Mouse (Mus musculus) NIH3T3 (cell line): ENCODE data around the gene Gins3.
"Not testable (repeated sequence)": the region's sequence is repeated elsewhere in the genome, so short reads cannot be mapped to it uniquely, and the experiment has no call there.

Source experiments
- DNase-seq: peaks from one replicate; pipeline ENCODE4 v3.0.0-alpha.2; 2012; ENCODE audit warnings: low read depth

Gins3 gene

DNA sequence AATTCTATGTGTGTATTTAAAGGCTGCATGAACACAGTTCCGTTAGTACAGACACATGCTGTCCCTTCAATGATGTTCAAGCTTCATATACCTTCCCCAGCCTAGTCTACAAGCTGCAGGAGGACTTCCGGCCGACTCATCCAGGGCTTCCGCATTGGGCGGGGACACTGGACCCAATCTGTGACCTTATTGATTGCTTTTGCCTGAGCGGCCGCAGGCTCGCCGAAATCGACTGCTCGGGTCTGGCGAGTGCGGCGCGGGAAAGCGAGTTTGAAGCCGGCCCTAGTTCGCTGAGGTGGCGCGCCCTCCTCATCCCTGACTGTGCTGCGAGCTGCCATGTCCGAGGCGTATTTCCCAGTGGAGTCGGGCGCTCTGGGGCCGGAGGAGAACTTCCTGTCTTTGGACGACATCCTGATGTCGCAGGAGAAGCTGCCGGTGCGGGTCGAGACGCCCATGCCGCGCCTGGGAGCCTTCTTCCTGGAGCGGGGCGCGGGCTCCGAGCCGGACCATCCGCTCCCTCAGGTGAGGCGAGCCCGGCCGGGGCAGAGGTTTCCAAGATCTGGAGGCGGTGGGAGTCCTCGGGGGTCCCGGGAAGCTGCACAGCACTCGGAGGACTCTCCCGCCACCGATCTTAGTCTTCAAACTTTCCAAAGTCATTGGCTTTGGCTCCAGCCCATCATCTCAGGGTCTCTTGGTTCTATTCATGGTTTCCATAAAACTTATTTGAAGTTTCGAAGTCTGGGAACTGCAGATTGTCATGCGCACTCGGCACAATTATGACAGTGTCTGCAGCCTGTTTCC, at the start of gene Gins3:
Gins3 (plus strand) TSS at position 192 of the 801 bp plus-strand sequence.
- peak; percentile 95 for DNase-seq

DNA sequence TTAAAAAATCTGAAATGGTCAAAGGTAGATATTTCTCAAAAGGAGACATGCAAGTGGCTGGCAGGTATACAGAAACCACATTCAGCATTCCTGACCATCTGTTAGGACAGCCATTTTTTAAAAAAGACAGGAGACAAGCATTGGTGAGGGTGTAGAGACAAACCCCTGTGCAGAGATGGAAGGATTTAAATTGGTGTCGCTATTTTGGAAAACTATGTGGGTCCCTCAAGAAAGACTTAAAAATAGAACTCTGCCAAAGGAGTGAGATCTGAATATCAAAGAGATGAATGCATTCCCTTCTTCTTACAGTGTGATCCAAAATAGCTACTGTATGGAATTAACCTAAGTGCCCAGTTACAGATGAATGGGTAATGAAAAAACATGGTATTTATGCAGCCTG, 45.9 kb upstream of the Gins3 start:
- no peak for DNase-seq

DNA sequence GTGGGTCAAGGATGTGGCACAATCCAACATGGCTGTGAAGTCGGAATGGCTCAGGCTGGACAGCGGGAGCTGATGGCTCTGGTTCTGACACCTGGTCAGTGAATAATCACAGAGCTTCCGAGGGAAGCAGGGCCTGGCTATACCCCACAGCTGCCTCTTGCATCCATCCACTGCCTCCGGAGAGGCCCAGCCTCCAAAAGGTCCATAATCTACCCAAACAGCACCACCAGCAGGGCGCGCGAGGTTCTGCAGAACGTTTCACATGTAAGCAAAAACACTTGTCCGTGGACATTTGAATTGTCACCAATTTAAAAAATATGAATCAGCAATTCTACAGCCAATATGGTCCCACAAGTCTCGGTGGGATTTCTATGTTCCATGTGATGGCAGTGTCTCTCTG, 44.0 kb upstream of the Gins3 start:
- no peak for DNase-seq

DNA sequence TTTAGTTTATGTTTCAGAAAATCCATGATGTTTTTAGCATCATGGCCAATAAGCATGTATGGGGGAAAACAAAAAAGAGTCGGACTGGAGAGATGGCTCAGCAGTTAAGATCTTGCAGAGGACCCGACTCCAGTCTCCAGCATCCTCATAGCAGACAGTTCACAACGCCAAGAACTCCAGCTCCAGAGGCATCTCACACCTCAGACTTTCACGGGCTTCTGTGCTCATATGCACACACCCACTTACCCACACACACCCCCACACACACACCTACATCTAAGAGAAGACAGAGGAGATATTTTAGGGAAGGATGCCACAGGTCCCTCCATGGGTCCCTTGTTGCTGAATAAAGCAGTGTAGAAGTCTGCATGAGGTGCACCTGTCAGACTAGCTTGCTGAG, 42.7 kb upstream of the Gins3 start:
- no peak for DNase-seq

DNA sequence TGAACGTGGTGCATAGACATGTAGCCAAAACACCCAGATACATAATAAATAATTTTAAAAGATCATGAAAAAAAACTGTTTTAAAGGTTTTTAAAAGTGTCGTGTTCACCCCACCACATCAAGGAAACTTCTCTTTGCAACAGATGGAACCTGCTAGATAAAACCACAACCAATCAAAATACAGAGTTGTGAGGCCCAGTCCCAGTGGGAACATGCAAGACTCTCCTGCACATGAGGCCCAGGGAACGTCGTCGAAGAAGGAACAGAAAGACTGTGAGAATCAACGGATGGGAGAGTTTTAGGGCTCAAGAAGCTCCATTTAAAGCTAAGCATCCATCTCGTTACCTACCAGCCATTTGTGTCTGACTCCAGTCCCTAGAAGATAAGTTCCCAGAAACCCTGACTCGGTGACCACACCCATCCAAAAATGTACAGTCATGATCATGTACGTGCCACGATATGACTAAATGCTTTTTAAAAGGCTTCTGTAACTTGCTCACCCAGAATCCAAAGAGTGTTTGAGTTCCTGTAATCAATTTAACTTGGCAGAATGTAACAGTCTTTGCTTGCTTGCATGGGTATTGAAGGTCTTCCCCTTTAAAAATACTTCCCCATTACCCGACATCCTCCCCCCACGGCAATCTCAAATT, 41.0 kb upstream of the Gins3 start:
- no peak for DNase-seq

DNA sequence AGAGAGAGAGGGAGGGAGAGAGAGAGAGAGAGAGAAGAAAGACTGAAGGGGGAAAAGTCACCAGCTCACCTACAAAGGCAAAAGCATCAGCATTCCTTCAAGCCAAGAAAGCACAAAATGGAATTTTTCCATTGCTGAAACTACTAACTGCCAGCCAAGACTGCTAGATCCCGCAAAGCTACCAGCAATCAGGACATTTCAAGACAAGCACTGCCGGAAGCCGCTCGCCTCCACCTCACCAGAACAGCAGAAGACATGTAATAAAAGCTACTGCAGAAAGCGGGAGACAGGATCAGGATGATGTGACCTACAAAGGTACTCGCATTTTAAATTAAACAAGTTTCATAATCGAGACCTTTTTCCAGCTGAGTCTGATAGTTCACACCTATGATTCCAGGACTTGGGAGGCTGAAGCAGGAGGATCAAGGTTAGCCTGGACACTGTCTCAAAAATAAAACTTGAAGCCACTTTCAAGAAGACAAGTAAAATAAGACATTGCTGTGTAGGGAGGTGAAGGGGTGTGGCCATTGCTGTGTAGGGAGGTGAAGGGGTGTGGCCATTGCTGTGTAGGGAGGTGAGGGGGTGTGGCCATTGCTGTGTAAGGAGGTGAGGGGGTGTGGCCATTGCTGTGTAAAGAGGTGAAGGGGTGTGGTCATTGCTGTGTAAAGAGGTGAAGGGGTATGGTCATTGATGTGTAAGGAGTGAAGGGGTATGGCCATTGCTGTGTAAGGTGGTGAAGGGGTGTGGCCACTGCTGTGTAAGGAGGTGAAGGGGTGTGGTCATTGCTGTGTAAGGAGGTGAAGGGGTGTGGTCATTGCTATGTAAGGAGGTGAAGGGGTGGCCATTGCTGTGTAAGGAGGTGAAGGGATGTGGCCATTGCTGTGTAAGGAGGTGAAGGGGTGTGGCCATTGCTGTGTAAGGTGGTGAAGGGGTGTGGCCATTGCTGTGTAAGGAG, 39.5 kb upstream of the Gins3 start:
- DNase-seq = no peak

DNA sequence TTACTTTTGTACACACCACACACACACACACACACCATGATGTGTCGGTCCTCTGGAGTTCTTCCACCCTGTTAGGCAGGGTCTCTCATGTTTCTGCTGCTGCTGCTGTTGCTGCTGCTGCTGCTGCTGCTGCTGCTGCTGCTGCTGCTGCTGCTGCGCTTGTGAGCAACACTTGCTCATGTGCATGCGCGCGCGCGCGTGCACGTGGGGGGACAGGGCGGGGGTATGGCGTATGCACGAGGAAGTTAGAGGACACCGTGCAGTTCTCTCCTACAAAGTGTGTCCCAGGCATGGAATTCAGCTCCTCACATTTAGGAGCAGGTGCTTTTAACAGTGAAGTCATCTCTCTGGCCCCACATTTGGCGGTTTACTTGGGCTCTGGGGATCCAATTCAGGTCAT, 38.1 kb upstream of the Gins3 start:
- no peak for DNase-seq

DNA sequence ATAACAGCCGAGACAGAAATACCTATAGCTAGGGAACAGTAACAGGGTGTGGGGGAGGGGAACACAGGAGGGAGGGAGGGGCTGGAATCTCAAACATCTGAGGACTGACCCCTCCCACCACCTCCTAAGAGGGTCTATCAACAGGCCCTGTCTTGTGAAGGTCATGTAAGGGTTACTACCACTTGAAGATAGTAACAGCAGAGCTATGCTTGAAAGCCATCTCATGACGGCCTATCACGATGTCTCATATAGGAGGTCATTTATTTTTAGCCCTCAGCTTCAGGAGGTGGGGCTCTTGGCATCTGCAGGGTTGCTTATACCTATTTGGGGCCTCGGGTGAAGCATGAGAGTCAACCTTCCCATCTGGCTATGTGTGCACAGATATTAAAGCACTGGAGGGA, 36.4 kb upstream of the Gins3 start:
- DNase-seq = peak; percentile 9

DNA sequence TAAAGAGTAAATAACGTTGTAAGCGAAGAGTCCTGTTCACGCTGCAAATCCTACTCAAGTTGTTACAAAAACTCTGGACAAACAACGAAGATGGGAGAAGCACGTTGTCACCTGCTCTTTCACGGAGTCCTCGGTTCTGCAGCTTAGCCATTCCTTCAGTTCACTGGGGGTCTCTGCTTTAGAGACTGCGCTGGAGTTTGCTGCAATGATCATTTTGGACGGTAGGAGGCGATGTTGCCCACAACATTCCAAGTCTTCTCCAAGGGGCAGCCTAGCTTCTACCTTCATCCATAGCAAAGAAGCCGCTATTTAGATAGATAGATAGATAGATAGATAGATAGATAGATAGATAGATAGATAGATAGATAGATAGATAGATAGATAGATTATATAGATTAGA, 33.4 kb upstream of the Gins3 start:
- DNase-seq = peak; percentile 72

DNA sequence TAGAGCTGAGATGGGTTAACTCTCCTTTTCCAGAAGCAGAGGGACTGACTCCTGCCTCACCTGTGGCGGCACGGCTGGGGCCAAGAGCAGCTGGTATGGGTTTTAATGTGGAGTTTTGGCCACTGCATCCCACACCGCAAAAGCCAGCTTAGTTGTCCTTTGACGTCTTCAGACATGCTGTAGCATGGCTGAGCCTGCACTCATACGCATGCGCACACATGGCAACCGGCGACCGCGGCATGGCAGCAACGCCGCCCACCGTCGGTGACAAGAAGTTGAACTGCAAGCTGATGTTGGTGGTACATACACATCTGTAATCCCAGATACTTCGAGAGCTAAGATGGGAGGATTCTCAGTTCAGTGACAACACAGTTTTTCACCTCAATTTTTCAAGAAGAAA, 31.9 kb upstream of the Gins3 start:
- DNase-seq = no peak

DNA sequence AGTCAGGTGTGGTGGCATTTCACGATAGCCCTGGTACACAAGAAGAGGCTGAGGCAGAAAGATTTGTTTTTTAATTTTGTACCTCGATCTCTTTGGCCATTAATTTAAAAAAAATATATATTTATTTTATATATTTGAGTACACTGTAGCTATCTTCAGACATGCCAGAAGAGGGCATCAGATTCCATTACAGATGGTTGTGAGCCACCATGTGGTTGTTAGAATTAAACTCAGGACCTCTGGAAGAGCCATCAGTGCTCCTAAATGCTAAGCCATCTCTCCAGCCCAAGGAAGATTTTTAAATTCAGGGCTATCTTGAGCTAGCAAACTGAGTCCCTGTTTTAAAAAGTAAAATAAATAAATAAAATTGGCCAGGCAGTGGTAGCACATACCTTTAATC, 31.1 kb upstream of the Gins3 start:
- peak; percentile 33 for DNase-seq

DNA sequence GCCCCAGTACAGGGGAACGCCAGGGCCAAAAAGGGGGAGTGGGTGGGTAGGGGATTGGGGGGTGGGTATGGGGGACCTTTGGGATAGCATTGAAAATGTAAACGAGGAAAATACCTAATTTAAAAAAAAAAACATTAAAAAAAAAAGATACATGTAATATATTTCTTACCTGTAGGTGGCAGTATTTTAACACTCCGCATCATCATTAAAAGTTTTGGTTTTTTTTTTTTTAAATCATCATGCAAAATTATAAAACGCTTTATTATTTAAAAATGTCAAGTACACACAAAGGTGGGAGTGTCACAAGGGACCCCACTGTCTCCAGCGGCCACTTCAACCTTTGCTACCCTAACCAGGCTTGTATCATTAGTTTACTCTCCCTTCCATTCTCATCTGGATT, 26.7 kb upstream of the Gins3 start:
- DNase-seq = not testable (repeated sequence)

DNA sequence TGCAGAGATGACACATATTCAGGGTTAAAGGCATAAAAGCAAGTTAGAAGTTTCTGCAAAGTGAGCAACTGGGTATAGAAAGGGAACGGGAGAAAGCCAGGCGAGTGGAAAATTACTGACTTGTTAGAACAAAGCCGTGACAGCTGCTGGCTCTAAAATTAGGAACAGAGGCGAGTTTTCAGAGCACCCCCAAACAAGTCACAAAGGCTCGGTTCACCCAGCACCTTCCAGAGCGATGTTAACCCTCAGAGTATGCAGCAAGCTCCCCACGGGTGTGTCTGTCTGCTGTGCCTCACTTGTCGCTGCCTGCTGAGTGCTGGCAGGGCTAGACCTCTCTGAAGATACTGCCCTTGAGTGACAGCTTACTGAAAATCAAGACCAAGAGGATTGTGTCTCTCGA, 26.0 kb upstream of the Gins3 start:
- DNase-seq = no peak

DNA sequence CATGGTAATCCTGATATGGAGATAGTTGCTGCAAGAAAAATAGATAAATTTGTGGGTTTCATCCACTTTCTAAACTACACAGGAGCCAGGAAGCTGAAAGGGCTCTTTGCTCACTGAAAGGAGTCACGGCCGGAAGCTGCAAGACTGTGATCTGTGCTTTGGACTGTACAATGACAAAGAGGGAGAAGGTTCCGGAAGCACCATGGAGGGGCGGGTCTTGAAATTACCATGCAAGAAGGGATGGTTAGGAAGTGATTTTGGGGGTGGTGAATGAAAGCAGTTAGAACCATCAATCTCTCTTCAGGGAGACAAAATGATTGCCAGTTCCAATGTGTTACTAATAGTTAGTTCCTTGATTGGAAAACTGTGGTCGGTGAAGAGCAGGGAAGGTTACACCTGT, 23.8 kb upstream of the Gins3 start:
- DNase-seq = no peak

DNA sequence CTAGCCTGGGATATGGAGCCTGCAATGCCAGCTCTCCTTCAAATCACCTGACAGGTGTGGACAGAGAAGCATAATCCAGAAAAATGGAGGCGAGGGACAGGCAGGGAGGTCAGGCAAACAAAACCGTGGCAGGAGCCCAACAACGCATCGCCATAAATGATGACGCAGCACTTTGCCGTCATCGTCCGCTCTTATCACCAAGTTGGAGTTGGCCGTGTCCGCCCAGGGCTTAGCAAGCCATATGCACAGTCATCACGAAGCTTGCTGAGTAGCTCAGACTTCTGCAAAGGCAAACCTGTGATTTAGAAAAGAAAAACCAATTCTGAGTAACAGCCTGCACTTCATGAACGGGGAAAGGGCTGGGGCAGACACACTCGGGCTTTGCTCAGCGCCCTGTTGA, 22.5 kb upstream of the Gins3 start:
- DNase-seq = no peak

DNA sequence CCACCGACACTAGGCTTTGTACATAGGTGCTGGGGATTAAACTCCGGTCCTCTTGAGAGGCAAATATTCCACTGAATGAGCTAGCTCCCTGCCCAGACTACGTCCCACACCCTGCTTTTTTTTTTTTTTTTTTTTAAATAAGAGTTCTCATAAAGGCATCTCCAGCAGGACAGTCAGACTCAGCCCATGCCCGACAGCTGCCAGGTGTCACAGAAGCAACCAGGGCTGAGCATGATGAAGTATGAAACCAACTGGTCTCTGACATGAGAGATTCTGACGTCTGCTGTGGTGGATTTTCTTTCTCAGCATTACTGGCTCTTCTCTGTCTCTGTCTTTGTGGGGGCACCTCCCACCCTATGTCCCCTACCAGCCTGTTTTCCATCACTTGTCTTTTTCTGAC, 21.5 kb upstream of the Gins3 start:
- no peak for DNase-seq

DNA sequence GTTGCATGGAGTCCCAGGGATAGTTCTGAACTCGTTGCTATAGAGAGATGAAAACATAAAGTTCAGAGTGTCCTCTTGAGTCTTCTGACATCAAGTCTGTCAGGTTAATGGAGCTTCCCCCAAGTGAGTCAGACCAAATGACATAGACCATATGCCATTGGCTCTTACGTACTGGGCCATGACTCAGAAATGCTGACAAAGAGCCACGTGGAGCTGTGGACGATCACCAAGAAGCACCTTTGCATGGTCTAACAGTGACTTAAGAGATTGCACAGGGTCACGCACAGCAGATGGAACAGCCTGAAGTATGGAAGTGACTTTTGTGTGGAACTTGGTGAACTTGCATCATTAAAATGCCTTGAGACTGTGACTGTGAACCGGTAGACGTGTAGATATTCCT, 16.9 kb upstream of the Gins3 start:
- no peak for DNase-seq

DNA sequence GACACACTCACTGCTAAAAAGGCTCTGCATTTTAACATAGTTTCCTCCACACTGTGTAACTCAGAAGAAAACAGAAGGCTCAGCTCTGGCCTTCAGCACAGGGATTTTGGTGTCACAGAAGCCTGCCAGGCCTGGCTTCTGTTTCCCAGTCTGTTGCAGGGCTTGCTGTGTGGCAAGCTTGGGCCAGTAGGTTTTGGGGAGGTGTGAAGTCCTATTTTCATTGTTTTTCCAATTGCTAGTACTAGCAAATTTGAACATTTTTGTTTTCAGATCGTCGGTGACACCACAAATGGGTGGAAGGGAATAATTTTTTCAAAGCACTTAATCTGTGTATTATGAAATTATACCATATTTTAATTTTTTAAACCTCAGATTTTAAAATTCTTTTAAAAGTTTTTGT, 13.2 kb upstream of the Gins3 start:
- DNase-seq = no peak

DNA sequence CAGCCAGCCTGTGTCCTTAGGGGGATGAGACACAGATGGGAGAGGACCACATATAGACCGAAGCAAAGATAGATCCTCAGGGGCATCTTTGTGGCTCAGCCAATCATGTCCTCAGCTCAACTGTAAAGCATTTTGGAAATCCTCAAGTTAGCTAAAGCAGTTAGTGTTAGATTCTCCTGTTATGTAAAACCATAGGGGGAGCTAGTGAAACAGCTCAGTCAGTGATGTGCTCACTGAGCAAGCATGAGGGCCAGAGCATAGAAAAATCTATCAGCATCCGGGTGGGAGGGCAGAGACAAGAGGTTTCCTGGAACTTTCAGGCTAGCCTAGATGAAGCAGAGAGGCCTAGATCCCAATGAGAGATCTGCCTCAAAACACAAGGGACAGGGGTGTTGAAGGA, 8.4 kb upstream of the Gins3 start:
- no peak for DNase-seq

DNA sequence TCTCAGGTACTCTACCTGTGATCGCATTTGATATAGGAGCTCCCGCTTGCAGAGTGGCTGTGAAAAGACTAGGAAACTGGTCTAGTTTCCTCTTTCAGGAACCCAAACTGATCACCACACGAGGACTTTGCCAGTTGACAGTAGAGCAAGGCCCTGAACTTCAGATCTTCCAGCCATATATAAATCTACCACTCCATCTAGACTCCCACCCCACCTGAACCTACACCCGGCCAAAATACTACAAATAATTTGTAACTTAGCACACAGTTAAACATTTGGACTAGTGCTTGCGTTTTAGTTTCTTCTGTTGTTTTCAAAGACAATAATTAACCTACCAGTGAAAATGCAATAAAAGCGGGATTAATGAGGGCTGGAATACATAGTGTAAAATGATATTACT, 413 bp upstream of the Gins3 start:
- no peak for DNase-seq

DNA sequence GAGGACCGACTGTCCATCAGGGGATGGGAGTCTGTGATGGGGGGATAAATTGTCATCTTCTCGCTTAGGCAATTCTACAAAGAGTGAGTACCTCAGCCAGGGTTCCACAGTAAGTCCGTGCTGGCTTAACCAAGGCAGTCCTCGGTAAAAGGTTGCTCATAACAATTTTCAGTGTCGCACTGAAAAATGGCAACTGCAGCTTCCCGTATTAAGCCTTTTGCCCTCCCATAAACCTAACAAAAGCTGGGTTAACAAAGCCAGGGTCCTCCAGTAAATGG, 749 bp downstream of the Gins3 start:
- peak; percentile 10 for DNase-seq

DNA sequence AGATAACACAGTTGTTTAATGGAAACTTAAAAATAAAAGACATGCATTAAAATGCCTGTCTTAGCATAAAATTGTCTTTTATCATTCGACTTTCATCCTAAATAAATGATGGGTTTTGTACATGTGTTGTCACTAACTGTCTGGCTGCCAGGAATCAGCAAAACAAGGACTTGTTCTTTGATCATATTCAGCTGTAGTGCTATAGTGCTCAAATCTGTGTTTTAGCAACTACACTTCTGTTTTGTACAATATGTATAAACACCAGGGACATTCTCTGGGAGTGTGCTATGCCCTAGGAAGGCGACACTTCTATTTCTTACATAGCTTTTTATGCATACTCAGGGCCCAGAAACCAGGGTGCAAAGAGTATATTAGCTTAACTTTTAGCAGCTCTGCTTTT, 11.7 kb downstream of the Gins3 start:
- DNase-seq = no peak

DNA sequence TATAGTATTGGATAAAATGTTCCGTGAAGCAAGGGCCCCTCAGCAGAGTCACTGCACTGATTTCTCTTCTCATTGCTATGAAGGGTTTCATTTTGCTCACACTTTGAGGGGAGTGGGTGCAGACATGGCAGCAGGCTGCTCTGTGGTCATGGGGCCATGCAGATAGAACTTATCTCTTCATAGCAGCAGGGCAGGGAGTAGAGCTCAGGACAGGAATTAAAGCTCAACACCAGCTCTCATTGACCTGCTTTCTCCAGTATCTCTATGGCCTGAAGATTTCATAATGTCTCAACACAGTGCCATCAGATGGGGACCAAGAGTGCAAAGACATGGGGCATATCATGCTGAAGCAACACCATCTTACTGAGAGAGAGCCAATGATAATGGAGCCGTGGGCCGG, 15.0 kb downstream of the Gins3 start:
- no peak for DNase-seq
